ENCODE assay signal across 15 mouse cellular contexts in the genomic region with DNA sequence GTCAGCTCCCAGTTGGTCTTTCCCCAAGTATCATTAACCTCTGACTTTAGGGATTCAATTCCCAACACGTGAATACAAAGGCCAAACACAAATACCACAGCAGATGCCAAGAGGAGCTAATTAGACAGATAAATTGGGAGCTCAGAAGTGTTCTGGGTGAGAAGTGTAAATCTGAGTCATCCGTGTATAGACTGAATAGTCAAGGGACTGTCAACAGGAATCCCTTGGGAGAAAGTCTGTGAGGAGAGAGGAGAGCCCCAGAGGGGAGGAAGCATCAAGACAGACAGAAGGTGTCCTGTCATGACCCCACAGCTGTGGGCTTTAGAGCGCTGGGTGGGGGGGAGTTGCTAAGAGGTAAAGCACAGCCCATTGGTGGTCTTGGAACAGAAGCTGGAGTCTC.
"Had no signal": no experiment of that assay in that cellular context is flagged by ENCODE, and none has a peak within 500 bp of the region (broad histone marks: within the 10 kb centered on the region; RNA-seq: fewer than 3 reads in every experiment).

No protein-coding gene starts in this region.

- H3K27ac ChIP-seq: kidney, postnatal 0 days; left cerebral cortex, adult 2 months; liver, embryonic 13.5 days; midbrain, embryonic 12.5 days; midbrain, embryonic 15.5 days; neural tube, embryonic 12.5 days; stomach, postnatal 0 days had no signal

- H3K36me3 ChIP-seq: liver, embryonic 13.5 days; midbrain, embryonic 12.5 days; midbrain, embryonic 15.5 days; neural tube, embryonic 12.5 days had no signal

- H3K4me2 ChIP-seq: liver, embryonic 13.5 days; midbrain, embryonic 12.5 days; midbrain, embryonic 15.5 days; neural tube, embryonic 12.5 days had no signal

- ATAC-seq: midbrain, embryonic 15.5 days had no signal

- H3K9ac ChIP-seq: liver, embryonic 13.5 days; midbrain, embryonic 12.5 days; midbrain, embryonic 15.5 days; neural tube, embryonic 12.5 days had no signal

- H3K9me3 ChIP-seq: liver, embryonic 13.5 days; midbrain, embryonic 12.5 days; midbrain, embryonic 15.5 days; neural tube, embryonic 12.5 days had no signal

- H3K4me3 ChIP-seq: left cerebral cortex, adult 2 months; liver, embryonic 13.5 days; midbrain, embryonic 12.5 days; midbrain, embryonic 15.5 days; neural tube, embryonic 12.5 days had no signal

- H3K27me3 ChIP-seq: liver, embryonic 13.5 days; midbrain, embryonic 12.5 days; midbrain, embryonic 15.5 days; neural tube, embryonic 12.5 days had no signal

- DNase-seq: kidney, postnatal 25 days; layer of hippocampus, postnatal 36 days; liver, embryonic 13.5 days; lung, adult 2 months; lung, postnatal 14 days; lung, postnatal 4 days; thymus, adult 2 months; thymus, postnatal 14 days; thymus, postnatal 4 days had no signal

- H3K4me1 ChIP-seq: liver, embryonic 13.5 days; midbrain, embryonic 12.5 days; midbrain, embryonic 15.5 days; neural tube, embryonic 12.5 days had no signal
